Mouse (Mus musculus): ENCODE data around the gene Mup3.
A peak's percentile ranks its signal among the peaks of the same experiment; 100 is the strongest.
"Not testable (repeated sequence)": the region's sequence is repeated elsewhere in the genome, so short reads cannot be mapped to it uniquely, and the experiment has no call there.

Gene Mup3

DNA sequence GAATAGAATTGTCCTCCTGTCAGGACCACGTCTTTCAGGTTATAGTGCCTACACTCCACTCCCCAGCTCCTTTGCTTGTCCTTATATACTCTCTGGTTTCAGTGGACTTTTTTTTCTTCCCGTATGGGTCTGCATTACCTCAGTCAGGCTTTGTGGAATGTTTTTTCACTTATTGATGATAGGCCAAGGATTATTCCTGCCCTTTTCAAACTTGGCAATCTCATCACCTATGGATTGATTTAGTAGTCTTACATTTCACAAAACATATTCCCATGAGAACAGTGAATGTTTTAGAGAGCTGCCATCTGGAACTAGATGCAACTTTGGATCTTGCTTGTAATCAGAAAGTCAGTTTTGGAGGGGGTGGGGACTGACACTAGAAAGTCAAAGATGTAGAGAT is at the start of gene Mup3:
Gene Mup3, minus strand, starts transcription at position 102 of the 400 bp plus-strand sequence.
- no peak for DNase-seq

DNA sequence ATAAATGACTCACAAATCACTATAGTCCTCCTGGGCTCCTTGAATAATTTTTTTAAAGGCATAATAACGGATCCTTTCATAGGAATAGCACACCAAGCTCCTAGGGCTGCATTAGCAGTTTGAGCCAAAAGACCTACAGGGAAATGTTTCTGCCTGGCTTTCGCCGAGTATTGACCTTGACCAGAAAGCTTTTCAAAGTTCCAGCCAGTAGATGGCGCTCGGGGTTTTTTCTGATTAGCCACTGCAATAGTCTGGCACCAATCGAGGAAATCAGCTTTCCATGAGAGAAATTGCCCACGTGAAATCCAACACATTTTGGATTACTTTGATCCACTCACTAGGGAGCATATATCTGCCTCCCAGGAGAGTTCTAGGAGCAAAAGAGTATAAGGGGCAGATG is 46.6 kb upstream of the Mup3 start:
- peak; percentile 22 for DNase-seq

- peak; percentile 3 for DNase-seq
Measured at GRCm38 (mm10) chr4:62103366-62103765, 16.2 kb upstream of the Mup3 start.

- no peak for DNase-seq
Measured at GRCm38 (mm10) chr4:62087953-62088352, 811 bp upstream of the Mup3 start.

DNA sequence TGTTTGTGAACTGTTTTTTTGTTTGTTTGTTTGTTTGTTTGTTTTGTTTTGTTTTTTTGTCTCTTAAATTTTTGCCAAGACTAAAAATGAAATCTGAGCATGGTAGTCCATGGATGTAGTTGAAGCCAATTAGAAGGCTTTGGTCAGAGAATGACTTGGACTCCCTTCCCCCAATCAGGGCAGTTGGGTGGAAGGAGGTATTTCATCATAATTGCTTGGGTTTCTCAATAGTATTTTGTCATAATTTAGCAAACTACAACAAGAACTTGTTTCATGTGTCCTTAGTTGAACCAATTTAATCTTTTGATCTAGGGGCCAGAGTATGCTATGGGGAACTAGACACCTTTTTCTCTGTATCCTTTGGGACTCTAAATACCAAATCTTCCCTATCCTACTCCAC is 4.4 kb downstream of the Mup3 start:
- DNase-seq, result no peak

GRCm38 (mm10) chr4:62075126-62075525 is 12.0 kb downstream of the Mup3 start:
- no peak for DNase-seq

DNA sequence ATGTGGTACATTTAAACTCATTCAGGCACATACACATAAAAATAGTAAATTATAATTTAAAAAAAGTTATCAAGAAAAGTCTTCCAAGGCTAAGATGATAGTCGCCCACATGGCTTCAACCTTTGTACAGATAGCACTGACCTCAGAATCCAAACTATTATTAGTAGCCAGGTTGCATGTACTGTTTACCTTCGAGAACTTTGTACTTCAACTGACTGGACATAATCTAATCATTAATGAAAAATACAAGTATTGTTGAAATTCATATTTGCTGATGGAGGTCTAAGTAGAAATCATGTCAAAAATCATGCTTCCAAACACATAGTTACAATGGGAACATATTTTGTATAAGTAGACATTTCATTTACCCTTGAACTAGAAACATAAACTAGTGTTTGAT is 32.4 kb downstream of the Mup3 start:
- DNase-seq, result not testable (repeated sequence)

DNA sequence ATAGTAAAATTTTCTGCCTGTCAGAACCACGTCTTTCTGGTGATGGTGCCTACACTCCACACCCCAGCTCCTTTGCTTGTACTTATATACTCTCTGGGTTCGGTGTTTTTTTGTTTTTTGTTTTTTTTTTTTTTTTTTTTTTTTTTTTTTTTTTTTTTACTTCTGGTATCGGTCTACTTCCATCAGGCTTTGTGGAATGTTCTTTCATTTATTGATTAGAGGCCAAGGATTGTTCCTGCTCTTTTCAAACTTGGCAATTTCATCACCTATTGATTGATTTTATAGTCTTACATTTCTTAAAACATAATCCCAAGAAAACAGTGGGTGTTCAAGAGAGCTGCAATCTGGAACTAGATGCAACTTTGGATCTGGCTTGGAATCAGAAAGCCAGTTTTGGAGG is 33.1 kb downstream of the Mup3 start, which contains the start of gene Mup20:
Gene Mup20, minus strand, starts transcription at position 101 of the 400 bp plus-strand sequence.
- DNase-seq, result not testable (repeated sequence)
